Mouse (Mus musculus): Measurements from ENCODE around the gene Bbc3. TPM values are rescaled to one million over a fixed set of nuclear protein-coding genes. Genes with fewer than 3 reads are reported as not detected.
"Not testable (repeated sequence)": the region's sequence is repeated elsewhere in the genome, so short reads cannot be mapped to it uniquely, and the experiment has no call there.

The Bbc3 gene
- total RNA-seq, 2 experiments from 2014 or later = 30.1 to 34.6 TPM

DNA sequence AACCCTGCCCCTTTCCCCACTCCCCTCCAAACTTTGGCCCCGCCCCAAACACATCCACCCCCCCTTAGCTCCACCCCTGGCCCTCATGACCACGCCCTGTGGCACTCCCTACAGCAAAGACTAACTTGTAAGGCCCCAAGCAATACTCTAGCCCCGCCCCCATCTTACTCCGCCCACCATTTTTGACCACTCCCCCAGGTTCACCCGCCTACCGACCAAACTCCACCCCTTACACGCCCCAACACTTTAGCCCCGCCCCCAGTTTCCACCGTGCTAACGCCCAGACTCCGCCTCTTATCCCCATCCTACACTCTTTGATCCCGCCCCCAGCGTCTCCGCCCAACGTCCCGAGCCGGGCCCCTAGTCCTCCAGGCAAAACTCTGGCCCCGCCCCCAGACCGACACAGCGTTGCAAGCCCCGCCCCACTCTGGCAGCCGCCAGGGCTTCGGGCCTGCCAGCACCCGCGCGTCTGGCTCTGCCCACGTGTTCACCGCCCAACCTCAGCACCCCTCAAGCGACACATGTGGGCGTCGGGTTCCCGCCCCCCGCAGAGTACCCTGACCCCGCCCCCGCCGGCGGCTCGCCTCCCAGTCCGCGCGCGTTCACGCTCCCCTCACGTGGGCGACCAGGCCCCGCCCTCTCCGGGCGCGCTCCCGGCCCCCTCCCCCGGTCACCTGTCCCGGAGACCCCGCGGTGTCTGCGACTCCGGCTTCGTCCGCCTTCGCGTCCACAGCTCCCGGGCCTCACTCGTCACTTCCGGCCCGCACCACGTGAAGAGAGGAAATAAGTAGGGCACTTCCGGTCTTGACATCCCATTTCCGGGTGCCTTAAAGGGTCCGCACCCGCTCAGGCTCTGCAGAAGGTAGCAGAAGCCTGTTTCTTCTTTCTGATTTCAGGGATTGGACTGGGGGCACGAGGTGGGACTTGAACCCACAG lies 21.9 kb upstream of the Bbc3 start, which contains the start of gene Ccdc9:
Gene Ccdc9, minus strand, starts transcription at position 770 of the 936 bp plus-strand sequence.
- intact Hi-C loops (cut with DNase I) = no loop called here

GRCm38 (mm10) chr7:16287016-16287415 lies 21.2 kb upstream of the Bbc3 start:
- no peak for DNase-seq (ENCODE audit: extremely low spot score in 1 of 2, low spot score in 2 of 2)
- intact Hi-C loops (cut with DNase I) = no loop called here

More for the DNA sequence above, 21.9 kb upstream of the Bbc3 start, which contains the start of gene Ccdc9:
- peak; percentile 98 to 100 for DNase-seq (ENCODE audit: extremely low spot score in 1 of 2, low spot score in 2 of 2)

- DNase-seq (ENCODE audit: extremely low spot score in 1 of 2, low spot score in 2 of 2) = no peak
- intact Hi-C loops (cut with DNase I) = no loop called here
Observed at GRCm38 (mm10) chr7:16287791-16288190, 20.4 kb upstream of the Bbc3 start.

- intact Hi-C loops (cut with DNase I) = loop anchor here (2.0 to 10.0 kb wide), 3 partner anchors 33 to 170 kb away; no protein-coding TSS in a partner anchor
- DNase-seq (ENCODE audit: extremely low spot score in 1 of 2, low spot score in 2 of 2) = no peak
Observed at GRCm38 (mm10) chr7:16294346-16294745, 13.8 kb upstream of the Bbc3 start.

DNA sequence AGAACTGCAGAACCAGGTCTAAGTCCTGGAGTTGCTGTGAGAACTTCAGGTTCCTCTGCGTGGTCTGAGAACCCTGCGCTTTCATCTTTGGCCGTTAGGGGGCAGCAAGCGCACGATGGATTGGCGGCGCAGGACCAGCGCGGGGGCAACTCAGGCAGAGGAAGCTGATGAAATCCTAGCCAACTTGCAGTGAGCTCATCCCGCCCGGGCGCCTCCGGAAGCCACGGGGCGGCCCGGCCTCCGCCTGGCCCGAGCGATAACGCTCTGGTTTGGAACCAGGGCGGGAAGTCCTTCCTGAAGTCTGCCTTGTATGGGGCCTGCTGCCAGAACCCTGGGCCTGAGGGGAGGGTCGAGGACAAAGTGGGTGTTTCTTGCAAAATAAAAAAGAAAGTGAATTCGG lies 13.4 kb upstream of the Bbc3 start:
- DNase-seq (ENCODE audit: extremely low spot score in 1 of 2, low spot score in 2 of 2) = peak; percentile 91 to 95
- intact Hi-C loops (cut with DNase I) = loop anchor here (2.0 to 10.0 kb wide), 3 partner anchors 32 to 170 kb away; no protein-coding TSS in a partner anchor

DNA sequence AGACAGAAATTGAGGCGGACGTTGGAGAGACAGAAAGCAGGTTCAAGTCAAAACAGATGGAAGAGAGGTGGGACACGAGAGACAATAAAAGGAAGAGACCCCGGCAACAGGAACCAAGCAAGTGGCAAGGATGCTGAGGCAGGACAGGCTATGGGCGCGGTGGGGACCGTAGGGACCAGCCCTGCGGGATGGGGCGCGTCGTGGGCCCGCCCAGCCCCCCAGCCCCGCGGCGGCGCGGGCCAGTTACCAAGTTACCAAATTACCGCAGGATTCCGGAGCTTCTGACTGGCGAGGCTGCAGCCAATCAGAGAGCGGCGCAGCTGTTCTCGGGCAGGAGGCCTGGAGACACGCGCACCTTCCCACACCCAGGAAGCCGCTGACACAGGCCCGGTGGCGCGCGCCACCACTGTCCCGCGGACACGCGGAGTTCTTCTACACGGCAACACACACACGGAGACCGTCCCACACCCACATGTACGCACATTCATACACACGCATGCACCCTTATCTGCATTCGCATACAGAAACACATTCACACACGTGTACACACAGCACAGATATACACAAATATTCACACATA lies 12.8 kb upstream of the Bbc3 start:
- intact Hi-C loops (cut with DNase I) = loop anchor here (2.0 to 10.0 kb wide), 2 partner anchors 77 to 169 kb away; no protein-coding TSS in a partner anchor

DNA sequence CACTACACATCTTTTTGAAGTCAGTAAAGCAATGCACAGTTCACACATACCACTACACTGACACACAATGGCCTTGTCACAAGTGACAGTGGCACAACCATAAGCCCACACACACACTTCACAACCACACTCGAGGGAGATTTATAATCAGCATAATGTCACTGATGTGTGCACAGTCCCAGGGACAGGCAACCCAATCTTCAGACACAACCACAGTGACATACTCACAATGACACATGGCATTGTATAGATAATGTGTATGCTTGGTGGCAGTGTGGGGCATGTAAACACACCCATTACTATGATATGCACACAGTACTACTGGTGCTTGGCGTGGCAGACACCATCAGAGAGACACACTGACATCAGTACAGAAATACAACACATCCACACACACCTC lies 12.0 kb upstream of the Bbc3 start:
- intact Hi-C loops (cut with DNase I) = loop anchor here (2.0 to 10.0 kb wide), 2 partner anchors 15 to 169 kb away; no protein-coding TSS in a partner anchor
- DNase-seq (ENCODE audit: extremely low spot score in 1 of 2, low spot score in 2 of 2) = no peak

More for the DNA sequence above, 12.8 kb upstream of the Bbc3 start:
- DNase-seq (ENCODE audit: extremely low spot score in 1 of 2, low spot score in 2 of 2) = peak in 1 of 2 experiments; percentile 87

GRCm38 (mm10) chr7:16296766-16297390 lies 11.3 kb upstream of the Bbc3 start:
- intact Hi-C loops (cut with DNase I) = loop anchor here (2.0 to 10.0 kb wide), 2 partner anchors 14 to 168 kb away; no protein-coding TSS in a partner anchor
- peak; percentile 69 to 96 for DNase-seq (ENCODE audit: extremely low spot score in 1 of 2, low spot score in 2 of 2)

DNA sequence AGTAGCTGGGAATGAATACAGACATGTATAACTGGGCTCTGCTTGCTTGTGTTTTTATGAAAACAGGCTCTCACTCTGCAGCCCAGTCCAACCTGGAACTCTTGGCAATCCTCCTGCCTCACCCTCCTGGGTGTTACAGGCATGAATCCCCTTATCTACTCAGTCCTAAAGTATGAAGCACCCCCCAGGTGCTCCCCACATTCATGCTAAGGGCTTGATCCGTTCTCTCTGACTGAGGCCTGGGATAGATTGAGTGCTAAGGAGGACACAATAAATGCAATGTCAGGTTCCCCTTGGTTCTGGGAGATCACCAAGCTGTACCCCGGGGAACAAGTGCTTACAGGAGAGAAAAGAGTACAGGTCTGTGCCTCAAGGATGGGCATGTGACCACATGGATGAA lies 10.6 kb upstream of the Bbc3 start:
- intact Hi-C loops (cut with DNase I) = loop anchor here (2.0 to 10.0 kb wide), 2 partner anchors 13 to 167 kb away; no protein-coding TSS in a partner anchor
- peak in 1 of 2 experiments; percentile 23 for DNase-seq (ENCODE audit: extremely low spot score in 1 of 2, low spot score in 2 of 2)

- intact Hi-C loops (cut with DNase I) = loop anchor here (10.0 kb wide), 1 partner anchor 166 kb away; no protein-coding TSS in a partner anchor
Observed at GRCm38 (mm10) chr7:16298927-16299326, 9.3 kb upstream of the Bbc3 start.

DNA sequence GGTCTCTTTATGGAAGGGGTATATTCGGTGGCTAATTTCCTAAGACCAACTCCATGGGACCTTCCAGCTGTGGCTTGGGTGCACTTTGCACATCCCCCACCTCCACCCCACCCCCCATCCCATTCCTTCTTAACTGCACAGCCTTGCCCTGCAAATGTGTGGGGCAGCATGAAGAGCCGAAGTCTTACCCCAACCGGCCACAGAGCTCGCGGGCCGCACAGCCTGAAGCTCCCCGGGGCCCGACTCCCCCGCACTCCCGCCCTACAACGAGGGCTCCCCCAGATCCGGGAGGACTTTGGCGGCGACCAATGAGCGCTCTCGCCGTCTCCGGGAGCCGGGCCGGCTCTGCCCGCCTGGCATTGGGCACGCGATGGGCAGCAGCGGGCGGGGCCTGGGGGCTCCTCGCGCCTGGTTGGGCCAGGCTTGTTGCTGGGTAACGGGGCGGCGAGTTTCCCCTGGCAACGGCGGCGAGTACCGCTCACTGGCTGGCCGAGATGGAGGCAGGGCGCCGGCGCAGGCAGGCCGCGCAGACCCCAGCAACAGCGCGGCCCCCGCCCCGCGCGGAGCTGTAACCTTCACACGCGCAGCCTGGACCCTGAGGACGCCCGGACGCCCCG lies 8.7 kb upstream of the Bbc3 start:
- intact Hi-C loops (cut with DNase I) = loop anchor here (10.0 kb wide), 1 partner anchor 165 kb away; no protein-coding TSS in a partner anchor
- DNase-seq (ENCODE audit: extremely low spot score in 1 of 2, low spot score in 2 of 2) = peak; percentile 95 to 96

More at GRCm38 (mm10) chr7:16298927-16299326, 9.3 kb upstream of the Bbc3 start:
- DNase-seq (ENCODE audit: extremely low spot score in 1 of 2, low spot score in 2 of 2) = no peak

DNA sequence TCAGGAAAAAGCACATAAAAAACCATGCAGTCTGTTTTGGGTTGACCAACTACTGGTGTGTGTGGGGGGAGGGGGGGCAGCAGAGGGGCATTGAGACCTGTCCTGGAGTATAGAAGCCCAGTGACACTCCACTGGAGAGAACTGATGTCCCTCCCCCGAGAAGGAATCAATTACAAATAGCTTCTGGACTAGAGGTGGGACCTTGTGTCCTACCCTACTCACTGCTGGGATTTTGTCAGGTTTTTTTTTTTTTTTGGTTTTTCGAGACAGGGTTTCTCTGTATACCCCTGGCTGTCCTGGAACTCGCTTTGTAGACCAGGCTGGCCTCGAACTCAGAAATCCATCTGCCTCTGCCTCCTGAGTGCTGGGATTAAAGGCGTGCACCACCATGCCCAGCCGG lies 1.1 kb upstream of the Bbc3 start:
- intact Hi-C loops (cut with DNase I); DNase-seq (ENCODE audit: extremely low spot score in 1 of 2, low spot score in 2 of 2): not testable (repeated sequence)

DNA sequence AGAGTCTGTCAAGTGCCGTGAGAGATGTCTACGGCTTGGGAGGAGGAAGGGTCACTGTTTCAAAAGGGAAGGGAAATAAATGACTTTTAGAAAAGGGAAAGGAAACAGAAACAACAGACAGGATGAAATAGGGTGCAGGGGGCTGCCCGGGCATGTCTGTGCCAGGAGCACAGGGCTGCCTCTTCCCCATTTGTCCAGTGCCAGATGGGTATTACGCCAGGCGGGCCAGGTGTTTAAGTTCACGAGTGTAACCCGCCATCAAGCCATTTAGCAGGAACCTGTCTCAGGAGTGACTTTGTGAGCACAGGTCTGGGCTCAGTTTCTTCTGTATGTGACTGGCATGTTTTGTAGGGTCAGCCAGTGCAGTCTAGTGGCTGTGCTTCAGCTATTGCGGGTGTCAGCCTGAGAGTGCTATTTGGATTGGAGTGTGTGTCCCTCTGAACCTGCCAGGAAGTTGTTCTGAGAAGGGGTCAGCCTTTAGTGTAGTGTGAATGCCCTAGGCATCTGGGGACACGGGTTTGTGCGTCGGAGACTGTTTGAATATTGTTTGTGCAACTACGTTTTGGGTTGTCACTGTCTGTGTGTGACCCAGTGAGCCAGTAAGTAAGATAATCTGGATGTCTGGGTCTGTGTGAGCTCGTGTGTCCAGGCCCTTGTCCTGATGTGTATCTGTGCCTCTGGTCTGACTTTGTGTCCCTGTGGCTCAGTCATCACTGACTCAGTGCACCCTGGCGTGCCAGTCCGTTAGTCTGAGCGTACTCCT lies 543 bp downstream of the Bbc3 start:
- DNase-seq (ENCODE audit: extremely low spot score in 1 of 2, low spot score in 2 of 2) = no peak
- intact Hi-C loops (cut with DNase I) = no loop called here

GRCm38 (mm10) chr7:16309318-16310019 lies 1.3 kb downstream of the Bbc3 start:
- peak in 1 of 2 experiments; percentile 94 for DNase-seq (ENCODE audit: extremely low spot score in 1 of 2, low spot score in 2 of 2)
- intact Hi-C loops (cut with DNase I) = loop anchor here (2.0 kb wide), 1 partner anchor 13 kb away; no protein-coding TSS in a partner anchor

- intact Hi-C loops (cut with DNase I) = loop anchor here (2.0 kb wide), 1 partner anchor 13 kb away; no protein-coding TSS in a partner anchor
- DNase-seq (ENCODE audit: extremely low spot score in 1 of 2, low spot score in 2 of 2) = peak; percentile 43 to 89
Observed at GRCm38 (mm10) chr7:16310020-16310520, 1.9 kb downstream of the Bbc3 start.

- peak; percentile 44 to 73 for DNase-seq (ENCODE audit: extremely low spot score in 1 of 2, low spot score in 2 of 2)
- intact Hi-C loops (cut with DNase I) = loop anchor here (2.0 kb wide), 1 partner anchor 14 kb away; no protein-coding TSS in a partner anchor
Observed at GRCm38 (mm10) chr7:16310521-16311452, 2.6 kb downstream of the Bbc3 start.

Measured in left cerebral cortex, postnatal 10 days (tissue).